Mouse (Mus musculus) cerebellum, adult 2 months (tissue): ENCODE results near the gene Amigo1. TPM values are rescaled to one million over a fixed set of nuclear protein-coding genes. Genes with fewer than 3 reads are reported as not detected.
A peak's percentile ranks its signal among the peaks of the same experiment; 100 is the strongest.

Source experiments
- DNase-seq, 2 experiments: peaks; one replicate each; pipeline ENCODE4 v3.0.0; 2021
- H3K27ac ChIP-seq: fragments of 200-500 bp; 2 replicates; pipeline ENCODE4 v1.5.1; 2012; ENCODE audit warnings: low read length, control low read depth, inconsistent platforms; ENCODE audit not compliant: insufficient read depth
- H3K27me3 ChIP-seq: fragments of 200-500 bp; 2 replicates; pipeline ENCODE4 v1.6.1; 2012; ENCODE audit warnings: inconsistent platforms, mild to moderate bottlenecking, low read length, moderate library complexity; ENCODE audit not compliant: control insufficient read depth, insufficient read depth
- H3K4me1 ChIP-seq: fragments of 200-500 bp; 2 replicates; pipeline ENCODE4 v1.6.1; 2011; ENCODE audit warnings: low read length; ENCODE audit not compliant: control insufficient read depth, insufficient read depth
- H3K4me3 ChIP-seq: fragments of 200-500 bp; replicated peaks from 2 replicates; pipeline ENCODE3; 2011; ENCODE audit warnings: mild to moderate bottlenecking, low read depth, low read length, control low read depth; ENCODE audit not compliant: insufficient read depth
- CTCF ChIP-seq: fragments of 200-500 bp; IDR thresholded peaks from 2 replicates; pipeline ENCODE4 v1.5.1; 2011; ENCODE audit warnings: low read depth, mild to moderate bottlenecking, control low read depth, low read length, moderate library complexity, borderline replicate concordance; ENCODE audit not compliant: insufficient read depth
- POLR2A ChIP-seq: fragments of 200-500 bp; IDR thresholded peaks from 2 replicates; pipeline ENCODE4 v1.6.1; 2011; ENCODE audit warnings: low read length, control low read depth, borderline replicate concordance; ENCODE audit not compliant: insufficient read depth
- WGBS: fragments of 180-500 bp; shearing (Covaris S2); methylation state at CpG from one replicate; pipeline ENCODE4 v1.1.7; 2018; 5-methylcytosine and 5-hydroxymethylcytosine counted together
- polyA plus RNA-seq: library from polyadenylated mRNA; depleted of rRNA; stranded (reverse); fragments of >200 nt; gene quantifications from 2 replicates; pipeline ENCODE4 v1.2.3, GENCODE M21; 2012; rRNA removed

Amigo1 gene
- 50.8 and 53.5 TPM in 2 replicates for polyA plus RNA-seq

- Histone ChIP-seq H3K4me1 (peaks cover 34% of the 10 kb centered on the region), H3K27me3 (no peaks in the 10 kb centered on the region), H3K27ac (peak within 1 kb of the TSS; percentile 82; the same call in 1 of the 2 replicates), H3K4me3 (peak within 1 kb of the TSS; percentile 87)
- peak; percentile 69 to 82 for DNase-seq
- TF ChIP-seq CTCF: no peak
- peak; percentile 55 for TF ChIP-seq POLR2A
- WGBS: 2% methylated on average over 98 of the region's 100 CpGs
Measured at GRCm38 (mm10) chr3:108186098-108187047, at the start of gene Amigo1. Gene Amigo1, plus strand, starts transcription at chr3:108186335.

- H3K27ac ChIP-seq: no peak overlapping the region
- DNase-seq: no peak
- WGBS: 75% methylated on average over 1 of the region's 1 CpGs
- peaks cover 7% of the 10 kb centered on the region for H3K4me1 ChIP-seq
- TF ChIP-seq CTCF (no peak), POLR2A (no peak)
- H3K4me3 ChIP-seq: no peak overlapping the region
- no peaks in the 10 kb centered on the region for H3K27me3 ChIP-seq
Measured at GRCm38 (mm10) chr3:108139113-108139512, 47.0 kb upstream of the Amigo1 start.

- H3K27me3 ChIP-seq: no peaks in the 10 kb centered on the region
- no peak for DNase-seq
- peaks cover 2% of the 10 kb centered on the region; the same call in 1 of the 2 replicates for H3K4me1 ChIP-seq
- 67% methylated on average over 4 of the region's 4 CpGs for WGBS
- TF ChIP-seq POLR2A (no peak), CTCF (no peak)
- H3K27ac ChIP-seq: no peak overlapping the region
- H3K4me3 ChIP-seq: no peak overlapping the region
Measured at GRCm38 (mm10) chr3:108140786-108141185, 45.3 kb upstream of the Amigo1 start.

GRCm38 (mm10) chr3:108145534-108146445 is 40.3 kb upstream of the Amigo1 start, which contains the start of gene Gnai3:
Gene Gnai3, minus strand, starts transcription at chr3:108146146.
- TF ChIP-seq POLR2A: peak; percentile 92
- no peak for TF ChIP-seq CTCF
- peak within 1 kb of the TSS; percentile 70 for H3K4me3 ChIP-seq
- DNase-seq: peak; percentile 91
- peak within 1 kb of the TSS; percentile 81 for H3K27ac ChIP-seq
- WGBS: under 1% methylated on average over 63 of the region's 63 CpGs
- H3K4me1 ChIP-seq: no peaks in the 10 kb centered on the region
- no peaks in the 10 kb centered on the region for H3K27me3 ChIP-seq

GRCm38 (mm10) chr3:108146671-108147070 is 39.5 kb upstream of the Amigo1 start:
- H3K4me3 ChIP-seq: peak overlapping the region; percentile 70
- WGBS: 52% methylated on average over 5 of the region's 5 CpGs
- no peak overlapping the region for H3K27ac ChIP-seq
- no peak for TF ChIP-seq CTCF
- no peak for TF ChIP-seq POLR2A
- H3K27me3 ChIP-seq: no peaks in the 10 kb centered on the region
- DNase-seq: no peak
- no peaks in the 10 kb centered on the region for H3K4me1 ChIP-seq

GRCm38 (mm10) chr3:108147386-108148235 is 38.5 kb upstream of the Amigo1 start:
- TF ChIP-seq CTCF (peak; percentile 93), POLR2A (no peak)
- Histone ChIP-seq H3K27me3 (no peaks in the 10 kb centered on the region), H3K4me1 (no peaks in the 10 kb centered on the region; the same call in 1 of the 2 replicates), H3K4me3 (no peak overlapping the region), H3K27ac (no peak overlapping the region)
- peak; percentile 81 to 87 for DNase-seq
- WGBS: 49% methylated on average over 11 of the region's 11 CpGs

- DNase-seq: no peak
- Histone ChIP-seq H3K27me3 (no peaks in the 10 kb centered on the region), H3K4me3 (no peak overlapping the region), H3K4me1 (no peaks in the 10 kb centered on the region; the same call in 1 of the 2 replicates), H3K27ac (no peak overlapping the region)
- WGBS: 85% methylated on average over 3 of the region's 3 CpGs
- TF ChIP-seq CTCF (no peak), POLR2A (no peak)
Measured at GRCm38 (mm10) chr3:108152290-108152689, 33.8 kb upstream of the Amigo1 start.
